Mouse (Mus musculus): ENCODE measurements around the gene Src. TPM values are rescaled to one million over a fixed set of nuclear protein-coding genes. Genes with fewer than 3 reads are reported as not detected.

Src gene
- polyA plus RNA-seq, 1 experiment from 2014 or later: 36.6 TPM

DNA sequence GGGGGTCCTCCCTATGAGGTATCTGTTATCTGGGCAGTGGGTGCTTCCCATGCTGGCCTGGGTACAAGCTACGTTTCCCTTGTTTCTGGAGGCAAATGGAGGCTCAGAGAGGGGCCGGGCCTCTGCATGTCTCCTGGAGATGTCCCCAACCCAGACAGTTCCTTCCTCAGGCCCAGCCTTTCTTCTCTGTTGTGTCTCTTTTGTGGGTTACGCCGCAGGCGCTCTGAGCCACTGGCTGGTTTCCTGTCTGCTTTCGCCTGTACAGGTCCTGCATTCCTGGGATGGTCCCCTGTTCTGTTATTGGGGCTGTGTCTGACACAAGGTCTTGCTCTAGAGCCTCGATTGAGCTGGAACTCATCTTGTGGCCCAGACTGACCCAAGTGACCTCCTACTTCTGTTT lies 11.5 kb downstream of the Src start:
- Histone ChIP-seq H3K9ac (replicated peaks; ENCODE audit: low read depth, low read length) (no peak overlapping the region), H3K27ac (ENCODE audit: low read length) (no peak overlapping the region)
- 90% methylated on average over 7 of the region's 7 CpGs for WGBS

DNA sequence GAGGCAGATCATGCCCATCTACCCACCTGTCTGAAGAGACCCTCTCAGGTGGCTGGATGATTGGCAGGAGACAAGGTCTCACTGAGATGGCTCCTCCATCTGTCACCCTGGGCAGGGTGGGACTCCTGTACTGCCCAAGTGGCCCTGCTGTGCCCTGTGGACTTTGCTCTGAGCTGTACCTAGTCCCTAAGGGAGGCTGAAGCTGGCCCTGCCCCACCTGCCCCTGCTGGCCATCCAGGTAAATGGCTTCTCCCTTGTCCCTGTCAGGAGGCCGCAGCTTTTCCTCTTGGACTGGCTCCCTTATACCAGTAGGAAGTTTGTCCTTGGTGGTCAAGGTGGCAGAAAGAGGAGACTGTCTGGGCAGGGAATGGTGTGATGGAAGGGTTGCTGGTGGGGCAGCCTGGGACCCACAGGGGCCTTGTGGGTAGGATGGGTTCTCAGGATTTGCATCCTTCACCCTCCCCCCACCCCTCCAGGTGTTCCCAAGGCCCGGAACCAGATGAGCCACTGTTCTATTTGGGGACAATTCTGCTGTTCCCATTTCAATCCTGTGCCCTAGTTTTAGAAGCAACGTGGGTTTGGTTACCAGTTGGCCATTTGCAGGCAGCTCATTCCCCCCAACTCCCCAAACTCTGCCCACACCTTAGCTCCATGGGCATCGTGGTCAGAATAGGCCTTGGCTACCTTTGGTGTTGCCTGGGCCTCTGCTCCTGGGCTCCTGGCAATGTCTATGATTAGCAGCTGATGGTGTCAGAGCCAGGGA lies 12.6 kb downstream of the Src start:
- ATAC-seq: no peak
- WGBS: 74% methylated on average over 4 of the region's 4 CpGs
- H3K4me1 ChIP-seq (replicated peaks; ENCODE audit: control insufficient read depth, insufficient read depth, low read length): peaks cover 67% of the 10 kb centered on the region
- no peak overlapping the region for H3K4me3 ChIP-seq (replicated peaks; ENCODE audit: low read length)
- no peak overlapping the region for H3K9ac ChIP-seq (replicated peaks; ENCODE audit: low read depth, low read length)
- no peaks in the 10 kb centered on the region; the same call in 1 of the 2 replicates for H3K36me3 ChIP-seq (ENCODE audit: control insufficient read depth, insufficient read depth)
- no peaks in the 10 kb centered on the region for H3K9me3 ChIP-seq (ENCODE audit: control insufficient read depth, low read length)
- no peaks in the 10 kb centered on the region for H3K27me3 ChIP-seq (replicated peaks; ENCODE audit: control insufficient read depth, insufficient read depth, low read length)
- no peak overlapping the region for H3K4me2 ChIP-seq (ENCODE audit: low read length)
- no peak overlapping the region for H3K27ac ChIP-seq (ENCODE audit: low read length)

More for the DNA sequence above, 11.5 kb downstream of the Src start:
- no peak overlapping the region for H3K4me3 ChIP-seq (replicated peaks; ENCODE audit: low read length)
- ATAC-seq: no peak
- H3K4me2 ChIP-seq (ENCODE audit: low read length): no peak overlapping the region
- peaks cover 70% of the 10 kb centered on the region for H3K4me1 ChIP-seq (replicated peaks; ENCODE audit: control insufficient read depth, insufficient read depth, low read length)
- H3K36me3 ChIP-seq (ENCODE audit: control insufficient read depth, insufficient read depth): no peaks in the 10 kb centered on the region
- H3K9me3 ChIP-seq (ENCODE audit: control insufficient read depth, low read length): no peaks in the 10 kb centered on the region
- H3K27me3 ChIP-seq (replicated peaks; ENCODE audit: control insufficient read depth, insufficient read depth, low read length): no peaks in the 10 kb centered on the region

GRCm38 (mm10) chr2:157431912-157432311 lies 13.7 kb downstream of the Src start:
- no peak overlapping the region for H3K4me2 ChIP-seq (ENCODE audit: low read length)
- peak overlapping the region; percentile 13; the same call in 1 of the 2 replicates for H3K9ac ChIP-seq (replicated peaks; ENCODE audit: low read depth, low read length)
- ATAC-seq: no peak
- whole genome bisulfite sequencing: 86% methylated on average over 5 of the region's 5 CpGs
- no peak overlapping the region for H3K4me3 ChIP-seq (replicated peaks; ENCODE audit: low read length)
- no peaks in the 10 kb centered on the region for H3K9me3 ChIP-seq (ENCODE audit: control insufficient read depth, low read length)
- H3K4me1 ChIP-seq (replicated peaks; ENCODE audit: control insufficient read depth, insufficient read depth, low read length): peaks cover 57% of the 10 kb centered on the region
- H3K27me3 ChIP-seq (replicated peaks; ENCODE audit: control insufficient read depth, insufficient read depth, low read length): no peaks in the 10 kb centered on the region
- H3K36me3 ChIP-seq (ENCODE audit: control insufficient read depth, insufficient read depth): no peaks in the 10 kb centered on the region; the same call in 1 of the 2 replicates
- peak overlapping the region; percentile 31 for H3K27ac ChIP-seq (ENCODE audit: low read length)

DNA sequence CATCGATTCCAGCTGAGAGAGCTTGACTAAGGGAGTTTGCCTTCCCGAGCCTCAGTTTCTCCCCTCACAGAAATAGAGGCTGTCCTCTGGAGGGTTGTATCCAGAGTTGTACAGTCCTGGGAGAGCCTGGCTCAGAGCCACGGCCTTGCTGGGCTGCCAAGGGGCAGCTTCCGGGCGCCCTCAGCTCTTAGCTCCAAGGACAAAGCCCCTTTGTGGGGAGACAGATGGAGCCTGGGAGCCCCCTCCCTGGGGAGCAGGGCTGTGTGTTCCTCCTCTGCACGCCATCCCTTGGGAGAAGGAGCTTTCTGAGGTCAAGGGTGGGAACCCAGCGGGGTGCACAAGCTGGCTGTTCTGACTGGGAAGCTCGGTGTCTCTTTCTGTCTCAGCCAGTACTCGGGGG lies 14.2 kb downstream of the Src start:
- H3K27ac ChIP-seq (ENCODE audit: low read length): peak overlapping the region; percentile 31
- H3K9me3 ChIP-seq (ENCODE audit: control insufficient read depth, low read length): no peaks in the 10 kb centered on the region
- H3K4me3 ChIP-seq (replicated peaks; ENCODE audit: low read length): no peak overlapping the region
- no peaks in the 10 kb centered on the region; the same call in 1 of the 2 replicates for H3K36me3 ChIP-seq (ENCODE audit: control insufficient read depth, insufficient read depth)
- peaks cover 52% of the 10 kb centered on the region for H3K4me1 ChIP-seq (replicated peaks; ENCODE audit: control insufficient read depth, insufficient read depth, low read length)
- ATAC-seq: peak; percentile 63
- WGBS: 37% methylated on average over 8 of the region's 9 CpGs
- H3K4me2 ChIP-seq (ENCODE audit: low read length): no peak overlapping the region
- H3K9ac ChIP-seq (replicated peaks; ENCODE audit: low read depth, low read length): no peak overlapping the region; the same call in 1 of the 2 replicates
- no peaks in the 10 kb centered on the region for H3K27me3 ChIP-seq (replicated peaks; ENCODE audit: control insufficient read depth, insufficient read depth, low read length)

- WGBS: 34% methylated on average over 9 of the region's 9 CpGs
- peaks cover 47% of the 10 kb centered on the region for H3K4me1 ChIP-seq (replicated peaks; ENCODE audit: control insufficient read depth, insufficient read depth, low read length)
- H3K27ac ChIP-seq (ENCODE audit: low read length): peak overlapping the region; percentile 69
- ATAC-seq: no peak
- H3K4me2 ChIP-seq (ENCODE audit: low read length): no peak overlapping the region
- 0 out of 2 replicates have a peak overlapping the region, but pooled peaks have one; percentile 5 for H3K9ac ChIP-seq (replicated peaks; ENCODE audit: low read depth, low read length)
- H3K4me3 ChIP-seq (replicated peaks; ENCODE audit: low read length): no peak overlapping the region
- no peaks in the 10 kb centered on the region; the same call in 1 of the 2 replicates for H3K36me3 ChIP-seq (ENCODE audit: control insufficient read depth, insufficient read depth)
- no peaks in the 10 kb centered on the region for H3K27me3 ChIP-seq (replicated peaks; ENCODE audit: control insufficient read depth, insufficient read depth, low read length)
- H3K9me3 ChIP-seq (ENCODE audit: control insufficient read depth, low read length): no peaks in the 10 kb centered on the region
Observed at GRCm38 (mm10) chr2:157434041-157434440, 15.8 kb downstream of the Src start.

DNA sequence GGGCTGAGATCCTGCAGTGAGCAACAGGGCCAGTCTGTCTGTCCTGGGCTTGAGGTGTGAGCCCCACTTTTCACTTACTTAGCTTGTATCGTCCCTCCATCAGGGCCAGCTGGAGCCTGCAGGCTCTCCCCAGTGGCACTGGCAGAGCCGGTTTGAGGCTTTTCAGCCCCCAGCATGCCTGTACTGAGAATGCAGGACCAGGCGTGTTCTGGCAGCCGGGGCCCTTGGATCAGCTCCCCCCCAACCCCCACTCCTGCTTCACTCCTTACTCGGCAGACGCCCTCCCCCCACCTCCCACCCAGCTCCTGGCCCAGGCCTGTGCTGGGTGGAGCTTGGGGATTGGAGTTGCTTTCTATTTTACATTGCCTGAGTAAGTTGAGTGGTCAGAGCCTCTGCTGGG lies 16.3 kb downstream of the Src start:
- peak; percentile 62 for ATAC-seq
- 13% methylated on average over 6 of the region's 6 CpGs for WGBS
- Histone ChIP-seq H3K36me3 (ENCODE audit: control insufficient read depth, insufficient read depth) (no peaks in the 10 kb centered on the region; the same call in 1 of the 2 replicates), H3K4me3 (replicated peaks; ENCODE audit: low read length) (no peak overlapping the region), H3K27me3 (replicated peaks; ENCODE audit: control insufficient read depth, insufficient read depth, low read length) (no peaks in the 10 kb centered on the region), H3K4me2 (ENCODE audit: low read length) (no peak overlapping the region), H3K27ac (ENCODE audit: low read length) (peak overlapping the region; percentile 69), H3K4me1 (replicated peaks; ENCODE audit: control insufficient read depth, insufficient read depth, low read length) (peaks cover 47% of the 10 kb centered on the region), H3K9ac (replicated peaks; ENCODE audit: low read depth, low read length) (no peak overlapping the region), H3K9me3 (ENCODE audit: control insufficient read depth, low read length) (no peaks in the 10 kb centered on the region)

DNA sequence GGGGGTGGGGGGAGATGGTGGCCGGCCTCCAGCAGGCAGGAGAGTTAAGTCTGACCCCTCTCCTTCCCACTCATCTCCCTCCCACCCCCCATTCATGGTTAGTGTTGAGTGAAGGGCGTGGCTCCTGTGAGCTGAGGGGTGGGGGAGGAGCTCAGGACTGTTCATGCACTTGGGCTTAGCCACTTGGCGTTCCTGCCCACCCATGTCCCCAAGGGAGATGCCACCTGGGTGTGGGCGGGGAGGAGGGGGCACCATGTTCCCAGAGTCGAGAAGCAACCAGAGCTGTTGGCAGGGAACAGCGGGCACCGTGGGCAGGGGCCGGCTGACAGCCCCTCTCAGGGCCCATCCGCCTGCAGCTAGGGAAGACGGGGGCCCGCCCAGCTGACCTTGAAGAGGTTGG lies 18.3 kb downstream of the Src start:
- 76% methylated on average over 10 of the region's 11 CpGs for WGBS
- peaks cover 12% of the 10 kb centered on the region for H3K36me3 ChIP-seq (ENCODE audit: control insufficient read depth, insufficient read depth)

GRCm38 (mm10) chr2:157437123-157437522 lies 18.9 kb downstream of the Src start:
- no peak overlapping the region for H3K4me2 ChIP-seq (ENCODE audit: low read length)
- H3K9ac ChIP-seq (replicated peaks; ENCODE audit: low read depth, low read length): no peak overlapping the region
- H3K9me3 ChIP-seq (ENCODE audit: control insufficient read depth, low read length): peaks cover 3% of the 10 kb centered on the region; the same call in 1 of the 2 replicates
- peaks cover 31% of the 10 kb centered on the region for H3K4me1 ChIP-seq (replicated peaks; ENCODE audit: control insufficient read depth, insufficient read depth, low read length)
- no peak for ATAC-seq
- no peak overlapping the region for H3K4me3 ChIP-seq (replicated peaks; ENCODE audit: low read length)
- no peaks in the 10 kb centered on the region for H3K27me3 ChIP-seq (replicated peaks; ENCODE audit: control insufficient read depth, insufficient read depth, low read length)
- 85% methylated on average over 3 of the region's 3 CpGs for whole genome bisulfite sequencing
- H3K36me3 ChIP-seq (ENCODE audit: control insufficient read depth, insufficient read depth): peaks cover 15% of the 10 kb centered on the region
- no peak overlapping the region for H3K27ac ChIP-seq (ENCODE audit: low read length)

More for the DNA sequence above, 18.3 kb downstream of the Src start:
- no peak overlapping the region for H3K4me3 ChIP-seq (replicated peaks; ENCODE audit: low read length)
- H3K27me3 ChIP-seq (replicated peaks; ENCODE audit: control insufficient read depth, insufficient read depth, low read length): no peaks in the 10 kb centered on the region
- peaks cover 3% of the 10 kb centered on the region; the same call in 1 of the 2 replicates for H3K9me3 ChIP-seq (ENCODE audit: control insufficient read depth, low read length)
- no peak for ATAC-seq
- H3K4me2 ChIP-seq (ENCODE audit: low read length): no peak overlapping the region
- peaks cover 36% of the 10 kb centered on the region for H3K4me1 ChIP-seq (replicated peaks; ENCODE audit: control insufficient read depth, insufficient read depth, low read length)
- no peak overlapping the region for H3K9ac ChIP-seq (replicated peaks; ENCODE audit: low read depth, low read length)
- no peak overlapping the region for H3K27ac ChIP-seq (ENCODE audit: low read length)

DNA sequence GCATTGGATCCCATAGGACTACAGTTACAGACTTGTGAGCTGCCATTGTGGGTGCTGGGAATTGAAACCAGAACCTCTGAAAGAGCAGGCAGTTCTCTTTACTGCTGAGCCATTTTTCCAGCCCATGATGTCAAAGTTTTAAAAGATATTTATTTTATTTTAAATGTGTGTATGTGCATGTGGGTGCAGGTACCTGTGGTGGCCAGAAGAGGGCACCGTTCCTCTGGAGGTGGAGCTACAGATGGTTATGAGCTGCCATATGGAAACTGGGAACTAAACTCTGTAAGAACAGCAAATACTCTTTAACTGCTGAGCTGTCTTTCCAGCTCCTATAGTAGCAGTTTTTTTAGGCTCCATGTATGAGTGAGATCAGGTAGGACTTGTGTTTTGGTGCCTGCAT lies 23.1 kb downstream of the Src start:
- Histone ChIP-seq H3K36me3 (ENCODE audit: control insufficient read depth, insufficient read depth) (peaks cover 21% of the 10 kb centered on the region), H3K4me1 (replicated peaks; ENCODE audit: control insufficient read depth, insufficient read depth, low read length) (no peaks in the 10 kb centered on the region), H3K4me2 (ENCODE audit: low read length) (no peak overlapping the region), H3K27me3 (replicated peaks; ENCODE audit: control insufficient read depth, insufficient read depth, low read length) (no peaks in the 10 kb centered on the region), H3K9me3 (ENCODE audit: control insufficient read depth, low read length) (peaks cover 3% of the 10 kb centered on the region; the same call in 1 of the 2 replicates), H3K9ac (replicated peaks; ENCODE audit: low read depth, low read length) (no peak overlapping the region), H3K27ac (ENCODE audit: low read length) (no peak overlapping the region), H3K4me3 (replicated peaks; ENCODE audit: low read length) (no peak overlapping the region)
- no peak for ATAC-seq
- 100% methylated on average over 1 of the region's 1 CpGs for WGBS

All from forebrain, embryonic 16.5 days (tissue).